Mouse (Mus musculus) liver, embryonic 14.5 days (tissue): ENCODE results near the gene Crybb3. TPM values are rescaled to one million over a fixed set of nuclear protein-coding genes. Genes with fewer than 3 reads are reported as not detected.

Experiments used
- ATAC-seq: fragments of 200-750 bp; cut with Nextera tagmentation; 2 replicates; pipeline ENCODE4 v1.8.0; 2017; ENCODE audit warnings: moderate number of reproducible peaks, mild to moderate bottlenecking, moderate library complexity; ENCODE audit not compliant: insufficient read depth
- DNase-seq, 3 experiments: peaks; one replicate each; pipeline ENCODE4 v3.0.0-alpha.2; 2012 to 2013; ENCODE audit warnings: low read depth in 3 of 3, low spot score in 3 of 3
- H3K27ac ChIP-seq: fragments of 300-500 bp; sonication (generic); 2 replicates; pipeline ENCODE4 v1.5.1; 2014; ENCODE audit warnings: moderate library complexity, mild to moderate bottlenecking, control low read depth, inconsistent platforms
- H3K27me3 ChIP-seq: fragments of 300-500 bp; sonication (generic); 2 replicates; pipeline ENCODE4 v1.6.1; 2014; ENCODE audit warnings: mild to moderate bottlenecking, low read length, moderate library complexity; ENCODE audit not compliant: control insufficient read depth, insufficient read depth
- H3K36me3 ChIP-seq: fragments of 300-500 bp; sonication (generic); replicated peaks from 2 replicates; pipeline ENCODE4 v1.6.1; 2014; ENCODE audit warnings: low read depth; ENCODE audit not compliant: control insufficient read depth, insufficient read depth
- H3K4me1 ChIP-seq, 2 experiments: fragments of 200-500 bp in 1 of 2; fragments of 300-500 bp in 1 of 2; sonication (generic) in 1 of 2; replicated peaks; 2 replicates each; pipeline ENCODE4 v1.6.1; 2012 to 2014; ENCODE audit warnings: antibody characterized with exemption in 1 of 2, inconsistent platforms in 1 of 2, low read length in 1 of 2; ENCODE audit not compliant: control insufficient read depth in 2 of 2, insufficient read depth in 2 of 2
- H3K4me2 ChIP-seq: fragments of 300-500 bp; sonication (generic); 2 replicates; pipeline ENCODE4 v1.6.1; 2014; ENCODE audit warnings: low read depth, mild to moderate bottlenecking, control low read depth, moderate library complexity
- H3K4me3 ChIP-seq, 2 experiments: fragments of 200-500 bp in 1 of 2; fragments of 300-500 bp in 1 of 2; sonication (generic) in 1 of 2; 2 replicates each; pipeline ENCODE4 v1.5.1; 2012 to 2014; ENCODE audit warnings: low read depth in 2 of 2, low read length in 2 of 2, mild to moderate bottlenecking in 2 of 2, control low read depth in 1 of 2, inconsistent platforms in 1 of 2, moderate library complexity in 1 of 2; ENCODE audit not compliant: insufficient read depth in 1 of 2
- H3K9ac ChIP-seq: fragments of 300-500 bp; sonication (generic); replicated peaks from 2 replicates; pipeline ENCODE4 v1.6.1; 2014; ENCODE audit warnings: mild to moderate bottlenecking, control low read depth, moderate library complexity
- H3K9me3 ChIP-seq: fragments of 300-500 bp; sonication (generic); 2 replicates; pipeline ENCODE4 v1.6.1; 2016; ENCODE audit warnings: low read length, mixed read lengths; ENCODE audit not compliant: control insufficient read depth
- CTCF ChIP-seq: IDR thresholded peaks from 2 replicates; pipeline ENCODE4 v1.5.1; 2016; ENCODE audit warnings: antibody characterized with exemption, low read depth, control low read depth
- EP300 ChIP-seq: IDR thresholded peaks from 2 replicates; pipeline ENCODE4 v1.6.1; 2016; ENCODE audit warnings: antibody characterized with exemption, low read depth
- WGBS: fragments of 180-500 bp; shearing (Covaris S2); extraction: QIAGEN DNeasy Blood & Tissue Kit; methylation state at CpG from one replicate; pipeline ENCODE4 v1.1.7; 2014; ENCODE audit not compliant: insufficient replicate concordance; 5-methylcytosine and 5-hydroxymethylcytosine counted together
- polyA plus RNA-seq, 2 experiments: library from polyadenylated mRNA; depleted of rRNA in 1 of 2; stranded (reverse) in 1 of 2; unstranded in 1 of 2; fragments of >200 nt; fragmentation: Nextera tagmentation in 1 of 2; extraction: Ambion mirVana in 1 of 2; gene quantifications; 2 replicates each; pipeline versions ENCODE4 v1.2.1 to v1.2.3; 2012 to 2014

The Crybb3 gene
- polyA plus RNA-seq, 2 experiments: 0.06 TPM; not detected in 1

DNA sequence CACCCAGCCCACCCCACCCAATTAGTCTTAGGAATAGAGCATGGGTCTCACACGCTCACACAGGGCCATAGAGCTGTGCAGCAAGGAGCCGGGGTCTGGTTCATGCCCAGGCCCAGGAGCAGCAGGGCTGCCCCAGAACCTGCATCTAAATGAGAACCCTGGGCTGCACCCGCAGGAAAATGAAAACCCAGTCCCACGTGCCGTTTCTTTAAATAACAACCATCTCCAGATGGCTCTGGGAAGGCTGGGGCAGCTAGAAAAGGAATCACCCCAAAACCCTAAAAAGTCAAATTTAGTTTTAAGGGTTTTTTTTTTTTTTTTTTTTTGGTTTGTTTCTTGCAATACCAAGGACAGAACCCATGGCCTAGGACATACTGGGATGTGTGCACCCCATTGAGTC is 36.0 kb upstream of the Crybb3 start:
- Histone ChIP-seq H3K9ac (no peak overlapping the region), H3K9me3 (no peaks in the 10 kb centered on the region), H3K4me3 (no peak overlapping the region), H3K36me3 (no peaks in the 10 kb centered on the region), H3K4me2 (no peak overlapping the region), H3K27ac (no peak overlapping the region), H3K27me3 (no peaks in the 10 kb centered on the region), H3K4me1 (peaks cover 16 to 59% of the 10 kb centered on the region in 2 experiments)
- DNase-seq: no peak
- no peak for TF ChIP-seq EP300
- no peak for TF ChIP-seq CTCF
- 74% methylated on average over 5 of the region's 5 CpGs for WGBS
- ATAC-seq: no peak

- 75% methylated on average over 10 of the region's 10 CpGs for WGBS
- DNase-seq: no peak
- Histone ChIP-seq H3K27me3 (no peaks in the 10 kb centered on the region), H3K9ac (no peak overlapping the region), H3K36me3 (no peaks in the 10 kb centered on the region), H3K4me2 (no peak overlapping the region), H3K9me3 (no peaks in the 10 kb centered on the region), H3K4me3 (no peak overlapping the region), H3K4me1 (peaks cover 16 to 57% of the 10 kb centered on the region in 2 experiments), H3K27ac (no peak overlapping the region)
- no peak for ATAC-seq
- TF ChIP-seq CTCF (no peak), EP300 (no peak)
Measured at GRCm38 (mm10) chr5:113115896-113116295, 34.5 kb upstream of the Crybb3 start.

DNA sequence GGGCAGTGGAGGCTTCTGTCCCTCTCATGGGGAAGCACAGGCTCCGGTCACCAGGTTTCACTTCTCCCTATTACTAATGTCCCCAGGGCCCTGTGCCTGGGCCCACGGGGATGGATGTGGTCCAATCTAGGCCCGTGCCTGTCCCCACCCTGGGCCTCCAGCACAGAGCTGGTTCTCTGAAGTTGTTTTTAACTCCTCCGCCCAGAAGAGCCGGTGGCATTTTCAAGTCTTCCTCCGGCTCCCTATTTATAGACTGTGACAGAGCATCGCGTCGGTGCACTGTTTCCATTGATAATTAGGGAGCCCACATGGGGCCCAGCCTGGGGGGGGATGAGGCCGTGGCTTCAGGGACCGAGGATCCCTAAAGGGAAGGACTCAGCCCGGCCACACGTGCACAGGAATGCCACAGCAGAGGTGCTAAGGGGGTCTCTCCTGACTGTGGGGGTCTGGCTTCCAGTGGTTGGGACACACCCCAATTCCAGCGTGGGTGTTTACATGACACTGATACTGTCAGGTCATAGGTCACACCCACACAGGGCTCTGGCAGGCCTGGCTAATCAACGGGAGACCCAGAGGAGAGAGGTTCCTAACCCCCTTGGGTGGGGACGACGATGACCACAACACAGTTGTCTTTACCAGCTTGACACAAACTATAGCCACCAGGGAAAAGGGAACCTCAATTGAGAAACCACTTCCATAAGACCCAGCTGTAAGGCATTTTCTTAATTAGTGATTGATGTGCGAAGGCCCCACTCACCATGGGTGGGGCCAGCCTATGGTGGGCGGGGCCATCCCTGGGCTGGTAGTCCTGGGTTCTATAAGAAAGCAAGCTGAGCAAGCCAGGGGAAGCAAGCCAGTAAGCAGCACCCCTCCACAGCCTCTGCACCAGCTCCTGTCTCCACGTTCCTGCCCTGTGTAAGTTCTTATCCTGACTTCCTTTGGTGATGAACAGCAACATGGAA is 33.2 kb upstream of the Crybb3 start:
- DNase-seq (no peak), ATAC-seq (peak; percentile 54)
- no peak overlapping the region for H3K4me3 ChIP-seq
- peaks cover 16 to 54% of the 10 kb centered on the region in 2 experiments for H3K4me1 ChIP-seq
- peak overlapping the region; percentile 18 for H3K4me2 ChIP-seq
- TF ChIP-seq CTCF (no peak), EP300 (no peak)
- 9% methylated on average over 20 of the region's 20 CpGs for WGBS
- peak overlapping the region; percentile 13; the same call in 1 of the 2 replicates for H3K9ac ChIP-seq
- no peaks in the 10 kb centered on the region for H3K27me3 ChIP-seq
- no peaks in the 10 kb centered on the region for H3K9me3 ChIP-seq
- no peaks in the 10 kb centered on the region for H3K36me3 ChIP-seq
- H3K27ac ChIP-seq: peak overlapping the region; percentile 27

DNA sequence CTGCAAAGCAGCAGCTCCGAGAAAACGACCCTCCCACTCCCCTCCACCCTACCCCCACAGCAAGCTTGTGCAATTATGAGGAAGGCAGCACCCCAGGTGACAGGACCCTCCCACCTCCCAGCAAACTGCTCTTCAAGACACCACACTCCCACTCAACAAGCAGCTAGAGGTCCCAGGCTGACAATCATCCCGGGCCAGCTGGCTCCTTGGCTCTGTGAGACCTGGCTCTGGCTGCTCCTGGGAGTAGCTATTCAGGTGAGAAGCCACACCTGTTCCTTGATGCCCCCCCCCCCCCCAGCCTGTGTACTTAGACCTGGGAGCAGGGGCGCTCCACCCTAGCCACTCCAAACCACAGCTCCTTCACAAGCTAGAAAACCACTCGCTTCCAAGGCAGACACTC is 31.7 kb upstream of the Crybb3 start:
- H3K4me1 ChIP-seq: peaks cover 11 to 46% of the 10 kb centered on the region in 2 experiments
- H3K27ac ChIP-seq: no peak overlapping the region
- DNase-seq: no peak
- no peak overlapping the region for H3K4me2 ChIP-seq
- no peaks in the 10 kb centered on the region for H3K9me3 ChIP-seq
- no peaks in the 10 kb centered on the region for H3K36me3 ChIP-seq
- H3K9ac ChIP-seq: no peak overlapping the region
- no peak overlapping the region for H3K4me3 ChIP-seq
- no peak for ATAC-seq
- no peak for TF ChIP-seq CTCF
- no peak for TF ChIP-seq EP300
- H3K27me3 ChIP-seq: no peaks in the 10 kb centered on the region
- 14% methylated on average over 5 of the region's 5 CpGs for WGBS

DNA sequence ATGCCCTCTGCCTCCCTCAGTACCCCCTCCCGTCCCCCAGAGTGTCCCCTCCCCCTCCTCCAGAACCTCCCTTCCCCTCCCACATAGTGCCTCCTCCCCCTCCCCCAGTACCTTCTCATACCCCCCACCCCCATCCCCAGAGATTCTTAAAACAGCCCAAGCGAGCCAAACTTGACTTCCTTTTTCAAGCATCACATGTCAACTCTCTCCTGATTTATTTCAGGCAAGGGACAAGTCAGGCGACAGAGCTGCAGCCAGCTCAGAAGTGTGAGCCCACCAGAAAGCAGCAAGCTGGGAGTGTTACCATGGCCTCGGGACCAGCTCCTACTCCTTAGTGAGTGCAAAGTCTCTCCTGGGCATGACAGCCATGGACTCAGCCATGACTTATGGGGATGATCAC is 30.0 kb upstream of the Crybb3 start:
- 20% methylated on average over 4 of the region's 4 CpGs for WGBS

More for the DNA sequence above, 30.0 kb upstream of the Crybb3 start:
- no peak overlapping the region for H3K4me2 ChIP-seq
- no peak for ATAC-seq
- no peaks in the 10 kb centered on the region for H3K36me3 ChIP-seq
- DNase-seq: no peak
- H3K4me1 ChIP-seq: peaks cover 11 to 47% of the 10 kb centered on the region in 2 experiments
- H3K9me3 ChIP-seq: no peaks in the 10 kb centered on the region
- TF ChIP-seq CTCF: no peak
- TF ChIP-seq EP300: no peak
- H3K9ac ChIP-seq: no peak overlapping the region
- H3K27ac ChIP-seq: no peak overlapping the region
- no peak overlapping the region for H3K4me3 ChIP-seq
- no peaks in the 10 kb centered on the region for H3K27me3 ChIP-seq
